In the genomic region with DNA sequence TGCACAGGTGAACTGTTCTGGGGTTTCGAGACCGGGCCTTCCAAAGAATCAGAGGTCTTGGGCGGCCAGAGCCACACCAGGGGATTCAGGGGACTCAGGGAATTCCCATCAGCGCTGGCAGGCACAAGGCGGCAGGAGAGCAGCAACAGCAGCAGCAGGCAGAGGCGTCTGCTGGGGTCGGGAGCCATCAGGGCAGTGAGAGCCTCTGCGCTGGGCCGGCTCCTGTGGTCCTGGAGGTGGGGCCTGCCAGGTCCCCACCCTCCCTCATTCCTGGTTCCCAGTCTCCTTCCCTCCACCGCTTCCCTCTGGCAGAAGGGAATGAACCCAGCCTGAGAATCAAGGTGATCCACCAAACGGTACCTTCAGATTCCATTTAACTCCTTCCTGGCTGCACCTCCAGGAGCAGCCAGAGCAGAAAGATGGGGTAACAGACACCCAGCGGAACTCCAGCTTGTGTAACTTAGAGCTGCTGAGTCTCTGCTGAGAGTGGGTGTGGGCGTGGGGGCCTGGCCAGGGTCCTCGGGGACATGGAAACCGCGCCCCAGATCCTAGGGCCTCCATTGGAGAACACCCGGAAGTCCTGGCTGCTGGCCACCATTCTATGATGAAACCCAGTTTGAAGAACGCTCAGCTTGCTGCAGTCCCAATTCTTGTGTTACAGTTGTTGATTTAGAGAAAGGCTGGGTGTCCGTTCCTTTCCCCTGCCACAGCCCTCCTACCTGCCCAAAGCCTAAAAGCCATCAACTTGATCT, we compare ENCODE assay signal across 9 mouse cellular contexts. TPM values are rescaled to one million over a fixed set of nuclear protein-coding genes. Genes with fewer than 3 reads are reported as not detected.
DNase-seq lines count a peak whose midpoint lies in the region; ATAC-seq lines count a peak whose summit lies in the region.
"Had no signal": no experiment of that assay in that cellular context is flagged by ENCODE, and none has a peak within 500 bp of the region (broad histone marks: within the 10 kb centered on the region; RNA-seq: fewer than 3 reads in every experiment).

No protein-coding gene starts in this region.

- H3K4me3 ChIP-seq in heart, embryonic 16.5 days (ENCODE audit: low read length) = no peak overlapping the region
- peak overlapping the region; percentile 53 for H3K4me3 ChIP-seq in liver, embryonic 16.5 days (ENCODE audit: low read depth, low read length)
- H3K4me3 ChIP-seq in midbrain, embryonic 11.5 days (ENCODE audit: low read depth, low read length) = no peak overlapping the region

- intact Hi-C loops in left cerebral cortex, postnatal 25 days (cut with DNase I) = no loop called here

- no peaks in the 10 kb centered on the region for H3K36me3 ChIP-seq in heart, embryonic 16.5 days (ENCODE audit: control insufficient read depth, insufficient read depth)
- no peaks in the 10 kb centered on the region for H3K36me3 ChIP-seq in liver, embryonic 16.5 days (ENCODE audit: control insufficient read depth, insufficient read depth)
- no peaks in the 10 kb centered on the region for H3K36me3 ChIP-seq in midbrain, embryonic 11.5 days (ENCODE audit: control insufficient read depth, insufficient read depth, low read length)

- H3K27me3 ChIP-seq in heart, embryonic 16.5 days (ENCODE audit: control insufficient read depth, insufficient read depth, low read length) = no peaks in the 10 kb centered on the region
- no peaks in the 10 kb centered on the region for H3K27me3 ChIP-seq in liver, embryonic 16.5 days (ENCODE audit: control insufficient read depth, insufficient read depth, low read depth, low read length)
- H3K27me3 ChIP-seq in midbrain, embryonic 11.5 days (ENCODE audit: control insufficient read depth, insufficient read depth, low read length) = no peaks in the 10 kb centered on the region
- H3K27me3 ChIP-seq: Patski had no signal

- H3K9ac ChIP-seq in heart, embryonic 16.5 days (ENCODE audit: low read length) = peak overlapping the region; percentile 8; the same call in 1 of the 2 replicates
- H3K9ac ChIP-seq in liver, embryonic 16.5 days (ENCODE audit: low read depth, low read length) = peak overlapping the region; percentile 59
- H3K9ac ChIP-seq in midbrain, embryonic 11.5 days (ENCODE audit: low read length) = no peak overlapping the region

- ATAC-seq in heart, embryonic 16.5 days (replicated peaks; ENCODE audit: extremely low read depth, insufficient read depth, low FRiP score) = no peak
- peak; percentile 69 for ATAC-seq in liver, embryonic 16.5 days (ENCODE audit: low read depth)
- no peak for ATAC-seq in midbrain, embryonic 11.5 days (ENCODE audit: low FRiP score)
- no peak for ATAC-seq in monocyte, adult 5-6 weeks (replicated peaks; ENCODE audit: insufficient number of reproducible peaks, low FRiP score, low TSS enrichment, poor library complexity, severe bottlenecking)
- ATAC-seq: Patski had no signal

- DNase-seq in urinary bladder, postnatal 14 days (ENCODE audit: low spot score) = peak; percentile 86
- DNase-seq in urinary bladder, adult 2 months (ENCODE audit: low spot score) = no peak
- DNase-seq in layer of hippocampus, adult 18-20 months (ENCODE audit: low spot score in 2 of 2) = no peak
- no peak for DNase-seq in midbrain, embryonic 11.5 days (ENCODE audit: low spot score, missing footprints)
- DNase-seq in left cerebral cortex, postnatal 25 days (ENCODE audit: low spot score in 2 of 2) = no peak

- H3K9me3 ChIP-seq in heart, embryonic 16.5 days (replicated peaks; ENCODE audit: control insufficient read depth, low read length) = no peaks in the 10 kb centered on the region
- no peaks in the 10 kb centered on the region for H3K9me3 ChIP-seq in liver, embryonic 16.5 days (replicated peaks; ENCODE audit: control insufficient read depth, low read length)
- H3K9me3 ChIP-seq in midbrain, embryonic 11.5 days (ENCODE audit: control insufficient read depth, low read length) = no peaks in the 10 kb centered on the region

- peaks cover 36% of the 10 kb centered on the region for H3K4me1 ChIP-seq in heart, embryonic 16.5 days (ENCODE audit: control insufficient read depth, insufficient read depth, low read length)
- H3K4me1 ChIP-seq in liver, embryonic 16.5 days (ENCODE audit: control insufficient read depth, low read depth, low read length) = no peaks in the 10 kb centered on the region; the same call in 1 of the 2 replicates
- peaks cover 8% of the 10 kb centered on the region for H3K4me1 ChIP-seq in midbrain, embryonic 11.5 days (ENCODE audit: control insufficient read depth, insufficient read depth, low read length)

- peak overlapping the region; percentile 11; the same call in 1 of the 2 replicates for H3K4me2 ChIP-seq in heart, embryonic 16.5 days (ENCODE audit: low read depth, low read length)
- H3K4me2 ChIP-seq in liver, embryonic 16.5 days (ENCODE audit: low read depth, low read length) = peak overlapping the region; percentile 60
- no peak overlapping the region for H3K4me2 ChIP-seq in midbrain, embryonic 11.5 days

- 0 out of 2 replicates have a peak overlapping the region, but pooled peaks have one; percentile 12 for H3K27ac ChIP-seq in heart, embryonic 16.5 days (ENCODE audit: low read length)
- H3K27ac ChIP-seq in liver, embryonic 16.5 days (ENCODE audit: low read length) = peak overlapping the region; percentile 85
- H3K27ac ChIP-seq in midbrain, embryonic 11.5 days (ENCODE audit: low read depth, low read length) = no peak overlapping the region

- 45% methylated on average over 19 of the region's 19 CpGs for WGBS in heart, embryonic 16.5 days
- WGBS in liver, embryonic 16.5 days (ENCODE audit: insufficient replicate concordance) = 44% methylated on average over 19 of the region's 19 CpGs
- WGBS in midbrain, embryonic 11.5 days = 72% methylated on average over 19 of the region's 19 CpGs

RNA-seq across cellular contexts. Expression of a gene that starts 52.7 kb away (rescaled TPM):
- polyA plus RNA-seq in urinary bladder, adult 2 months (2012; rRNA removed) = 51.8 and 65.6 TPM in 2 replicates
- polyA plus RNA-seq in heart, embryonic 16.5 days (2015; fragmentation: Nextera tagmentation; extraction: Ambion mirVana) = 96.2 and 130 TPM in 2 replicates
- polyA plus RNA-seq in liver, embryonic 16.5 days (2015; fragmentation: Nextera tagmentation; extraction: Ambion mirVana) = 87.9 and 104 TPM in 2 replicates
- total RNA-seq in layer of hippocampus, adult 18-20 months (2021) = 1 to 10 TPM; 3.3 to 3.5 TPM
- 46.8 and 52.2 TPM in 2 replicates for polyA plus RNA-seq in midbrain, embryonic 11.5 days (2014; fragmentation: Nextera tagmentation; extraction: Ambion mirVana)
- not detected in 3 replicates for total RNA-seq in monocyte, adult 5-6 weeks (2017)
- 1 to 10 TPM; 4.0 to 5.3 TPM for total RNA-seq in left cerebral cortex, postnatal 25 days (2021)
